Mouse (Mus musculus) myocyte (in vitro differentiated cells): Measurements from ENCODE around the gene Scd1.

Experiments used
- MAX ChIP-seq: IDR thresholded peaks from one replicate; pipeline ENCODE4 v1.6.1; 2011; ENCODE audit warnings: low read depth, mild to moderate bottlenecking, control low read depth
- MYOD1 ChIP-seq, 3 experiments: IDR thresholded peaks; one replicate each; pipeline ENCODE4 v1.6.1; 2011; ENCODE audit warnings: control low read depth in 2 of 3, low read depth in 2 of 3, mild to moderate bottlenecking in 2 of 3, moderate library complexity in 1 of 3; ENCODE audit not compliant: insufficient read length in 2 of 3, control insufficient read depth in 1 of 3
- MYOG ChIP-seq, 3 experiments: IDR thresholded peaks; one replicate each; pipeline ENCODE4 v1.6.1; 2011; ENCODE audit warnings: control low read depth in 2 of 3, low read depth in 2 of 3, mild to moderate bottlenecking in 2 of 3; ENCODE audit not compliant: insufficient read length in 2 of 3, control insufficient read depth in 1 of 3, insufficient read depth in 1 of 3
- POLR2A ChIP-seq: IDR thresholded peaks from one replicate; pipeline ENCODE4 v1.6.1; 2011; ENCODE audit warnings: low read depth, mild to moderate bottlenecking, control low read depth, moderate library complexity; ENCODE audit not compliant: insufficient read length
- POLR2AphosphoS2 ChIP-seq: IDR thresholded peaks from one replicate; pipeline ENCODE4 v1.6.1; 2011; ENCODE audit warnings: low read depth, control low read depth; ENCODE audit not compliant: insufficient read length
- TCF12 ChIP-seq: IDR thresholded peaks from one replicate; pipeline ENCODE4 v1.6.1; 2011; ENCODE audit warnings: mild to moderate bottlenecking, control low read depth; ENCODE audit not compliant: poor library complexity, insufficient read depth, severe bottlenecking
- USF1 ChIP-seq: IDR thresholded peaks from one replicate; pipeline ENCODE4 v1.6.1; 2011; ENCODE audit warnings: low read depth, mild to moderate bottlenecking, control low read depth, moderate library complexity

GRCm38 (mm10) chr19:44376511-44376951 lies 31.1 kb downstream of the Scd1 start:
- TF ChIP-seq POLR2AphosphoS2: no peak
- no peak for TF ChIP-seq POLR2A
- no peak for TF ChIP-seq MYOG (IDR thresholded peaks at IDR 0.05; ENCODE audit: control insufficient read depth in 1 of 3, insufficient read depth in 1 of 3, insufficient read length in 2 of 3, low read depth in 2 of 3)
- TF ChIP-seq USF1: no peak
- TF ChIP-seq MAX: no peak
- TF ChIP-seq MYOD1 (IDR thresholded peaks at IDR 0.05; ENCODE audit: control insufficient read depth in 1 of 3, insufficient read length in 2 of 3, low read depth in 2 of 3): no peak
- TF ChIP-seq TCF12: no peak
